Mouse (Mus musculus) ES-E14 (cell line): ENCODE data around the gene Bdh2.

ENCODE experiments used
- CHD2 ChIP-seq: IDR thresholded peaks from 2 replicates; pipeline ENCODE4 v1.6.1; 2014; ENCODE audit warnings: mild to moderate bottlenecking, low read depth, low read length, inconsistent platforms
- HCFC1 ChIP-seq: IDR thresholded peaks from 2 replicates; pipeline ENCODE4 v1.6.1; 2012; ENCODE audit warnings: low read length, inconsistent platforms, borderline replicate concordance; ENCODE audit not compliant: insufficient read depth
- MAFK ChIP-seq: IDR thresholded peaks from 2 replicates; pipeline ENCODE4 v1.6.1; 2014; ENCODE audit warnings: mild to moderate bottlenecking, low read depth, low read length, inconsistent platforms; ENCODE audit not compliant: insufficient read depth
- ZC3H11A ChIP-seq: IDR thresholded peaks from 2 replicates; pipeline ENCODE4 v1.6.1; 2012; ENCODE audit warnings: low read depth, mild to moderate bottlenecking, inconsistent platforms, low read length, borderline replicate concordance
- ZNF384 ChIP-seq: IDR thresholded peaks from 2 replicates; pipeline ENCODE4 v1.6.1; 2012; ENCODE audit warnings: low read depth, low read length, inconsistent platforms

DNA sequence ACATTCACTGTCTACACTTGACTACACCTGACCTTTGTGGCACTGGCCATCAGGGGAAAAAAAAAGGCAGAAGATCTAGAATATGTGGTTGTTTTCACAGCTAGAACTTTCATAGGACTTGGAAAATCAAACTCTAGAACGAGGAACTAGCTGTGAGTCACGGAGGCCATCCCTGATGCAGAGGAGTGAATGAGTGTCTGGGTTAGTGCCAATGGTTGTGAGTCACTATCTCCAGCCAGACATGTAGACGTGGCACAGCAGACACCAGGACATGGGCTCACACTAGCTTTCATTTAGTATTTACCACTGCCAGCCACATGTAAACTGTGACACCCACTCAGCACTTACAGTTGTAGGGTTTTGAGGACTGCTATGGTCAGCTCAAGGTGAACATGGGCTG, 17.5 kb downstream of the Bdh2 start:
- TF ChIP-seq MAFK: no peak
- TF ChIP-seq ZC3H11A: no peak
- TF ChIP-seq HCFC1: no peak
- TF ChIP-seq CHD2: no peak
- TF ChIP-seq ZNF384: no peak
